Mouse (Mus musculus): Measurements from ENCODE around the gene Gfra4. TPM values are rescaled to one million over a fixed set of nuclear protein-coding genes. Genes with fewer than 3 reads are reported as not detected.

Gfra4 gene
- polyA plus RNA-seq, 1 experiment from 2014 or later: 2.8 TPM

- Histone ChIP-seq H3K4me2 (peak overlapping the region; percentile 33), H3K9ac (peak overlapping the region; percentile 5; the same call in 1 of the 2 replicates), H3K4me1 (replicated peaks) (peaks cover 52% of the 10 kb centered on the region), H3K4me3 (no peak overlapping the region), H3K36me3 (no peaks in the 10 kb centered on the region), H3K27ac (peak overlapping the region; percentile 65), H3K9me3 (replicated peaks) (no peaks in the 10 kb centered on the region), H3K27me3 (peaks cover 35% of the 10 kb centered on the region)
- peak; percentile 34; the same call in 1 of the 2 replicates for ATAC-seq (replicated peaks; ENCODE audit: insufficient number of reproducible peaks, insufficient read depth, low FRiP score, low read depth)
- WGBS: 26% methylated on average over 5 of the region's 5 CpGs
Observed at GRCm38 (mm10) chr2:131061607-131062006, 18.7 kb upstream of the Gfra4 start.

GRCm38 (mm10) chr2:131060784-131061183, 17.9 kb upstream of the Gfra4 start:
- peaks cover 37% of the 10 kb centered on the region for H3K27me3 ChIP-seq
- no peak overlapping the region; the same call in 1 of the 2 replicates for H3K9ac ChIP-seq
- H3K27ac ChIP-seq: peak overlapping the region; percentile 65
- H3K4me3 ChIP-seq: no peak overlapping the region
- H3K36me3 ChIP-seq: no peaks in the 10 kb centered on the region
- H3K9me3 ChIP-seq (replicated peaks): no peaks in the 10 kb centered on the region
- peaks cover 60% of the 10 kb centered on the region for H3K4me1 ChIP-seq (replicated peaks)
- 54% methylated on average over 6 of the region's 6 CpGs for WGBS
- peak overlapping the region; percentile 33; the same call in 1 of the 2 replicates for H3K4me2 ChIP-seq
- no peak for ATAC-seq (replicated peaks; ENCODE audit: insufficient number of reproducible peaks, insufficient read depth, low FRiP score, low read depth)

GRCm38 (mm10) chr2:131059781-131060540, 17.1 kb upstream of the Gfra4 start:
- H3K9me3 ChIP-seq (replicated peaks): no peaks in the 10 kb centered on the region
- H3K27me3 ChIP-seq: peaks cover 38% of the 10 kb centered on the region
- peaks cover 67% of the 10 kb centered on the region for H3K4me1 ChIP-seq (replicated peaks)
- H3K9ac ChIP-seq: no peak overlapping the region
- H3K4me3 ChIP-seq: no peak overlapping the region
- ATAC-seq (replicated peaks; ENCODE audit: insufficient number of reproducible peaks, insufficient read depth, low FRiP score, low read depth): no peak
- WGBS: 60% methylated on average over 9 of the region's 9 CpGs
- H3K4me2 ChIP-seq: no peak overlapping the region
- H3K27ac ChIP-seq: peak overlapping the region; percentile 72
- no peaks in the 10 kb centered on the region for H3K36me3 ChIP-seq

- Histone ChIP-seq H3K9me3 (replicated peaks) (no peaks in the 10 kb centered on the region), H3K4me1 (replicated peaks) (peaks cover 73% of the 10 kb centered on the region), H3K36me3 (no peaks in the 10 kb centered on the region), H3K4me2 (no peak overlapping the region), H3K4me3 (no peak overlapping the region), H3K27me3 (peaks cover 38% of the 10 kb centered on the region), H3K9ac (no peak overlapping the region), H3K27ac (peak overlapping the region; percentile 72)
- WGBS: 9% methylated on average over 1 of the region's 1 CpGs
- ATAC-seq (replicated peaks; ENCODE audit: insufficient number of reproducible peaks, insufficient read depth, low FRiP score, low read depth): no peak
Observed at GRCm38 (mm10) chr2:131059377-131059776, 16.5 kb upstream of the Gfra4 start.

- H3K9me3 ChIP-seq (replicated peaks): no peaks in the 10 kb centered on the region
- no peak overlapping the region for H3K4me2 ChIP-seq
- H3K27me3 ChIP-seq: peaks cover 38% of the 10 kb centered on the region
- no peaks in the 10 kb centered on the region for H3K36me3 ChIP-seq
- H3K27ac ChIP-seq: no peak overlapping the region
- H3K4me3 ChIP-seq: no peak overlapping the region
- peaks cover 79% of the 10 kb centered on the region for H3K4me1 ChIP-seq (replicated peaks)
- 90% methylated on average over 8 of the region's 8 CpGs for WGBS
- H3K9ac ChIP-seq: no peak overlapping the region
- ATAC-seq (replicated peaks; ENCODE audit: insufficient number of reproducible peaks, insufficient read depth, low FRiP score, low read depth): no peak
Observed at GRCm38 (mm10) chr2:131058672-131059071, 15.8 kb upstream of the Gfra4 start.

GRCm38 (mm10) chr2:131056191-131056590, 13.3 kb upstream of the Gfra4 start:
- H3K9ac ChIP-seq: no peak overlapping the region
- H3K4me3 ChIP-seq: no peak overlapping the region
- H3K27ac ChIP-seq: no peak overlapping the region
- WGBS: 4% methylated on average over 10 of the region's 10 CpGs
- H3K27me3 ChIP-seq: peaks cover 48% of the 10 kb centered on the region
- peaks cover 59% of the 10 kb centered on the region for H3K4me1 ChIP-seq (replicated peaks)
- peak overlapping the region; percentile 19 for H3K4me2 ChIP-seq
- H3K36me3 ChIP-seq: no peaks in the 10 kb centered on the region
- ATAC-seq (replicated peaks; ENCODE audit: insufficient number of reproducible peaks, insufficient read depth, low FRiP score, low read depth): 0 out of 2 replicates have a peak, but pooled peaks have one; percentile 8
- no peaks in the 10 kb centered on the region for H3K9me3 ChIP-seq (replicated peaks)

- peaks cover 54% of the 10 kb centered on the region for H3K4me1 ChIP-seq (replicated peaks)
Observed at GRCm38 (mm10) chr2:131055631-131056030, 12.7 kb upstream of the Gfra4 start.

GRCm38 (mm10) chr2:131054646-131055264, 11.9 kb upstream of the Gfra4 start:
- Histone ChIP-seq H3K4me3 (peak overlapping the region; percentile 33), H3K4me1 (replicated peaks) (peaks cover 45% of the 10 kb centered on the region), H3K9ac (no peak overlapping the region), H3K36me3 (no peaks in the 10 kb centered on the region), H3K4me2 (peak overlapping the region; percentile 58), H3K27me3 (peaks cover 53% of the 10 kb centered on the region), H3K27ac (no peak overlapping the region), H3K9me3 (replicated peaks) (no peaks in the 10 kb centered on the region)
- ATAC-seq (replicated peaks; ENCODE audit: insufficient number of reproducible peaks, insufficient read depth, low FRiP score, low read depth): no peak
- 3% methylated on average over 21 of the region's 21 CpGs for WGBS

More at GRCm38 (mm10) chr2:131055631-131056030, 12.7 kb upstream of the Gfra4 start:
- H3K36me3 ChIP-seq: no peaks in the 10 kb centered on the region
- 6% methylated on average over 10 of the region's 10 CpGs for WGBS
- H3K27ac ChIP-seq: no peak overlapping the region
- no peak overlapping the region for H3K9ac ChIP-seq
- ATAC-seq (replicated peaks; ENCODE audit: insufficient number of reproducible peaks, insufficient read depth, low FRiP score, low read depth): no peak
- H3K27me3 ChIP-seq: peaks cover 53% of the 10 kb centered on the region
- peak overlapping the region; percentile 58 for H3K4me2 ChIP-seq
- no peak overlapping the region for H3K4me3 ChIP-seq
- H3K9me3 ChIP-seq (replicated peaks): no peaks in the 10 kb centered on the region

GRCm38 (mm10) chr2:131053851-131054645, 11.2 kb upstream of the Gfra4 start:
- no peaks in the 10 kb centered on the region for H3K9me3 ChIP-seq (replicated peaks)
- peaks cover 38% of the 10 kb centered on the region for H3K4me1 ChIP-seq (replicated peaks)
- no peaks in the 10 kb centered on the region for H3K36me3 ChIP-seq
- peak overlapping the region; percentile 58 for H3K4me2 ChIP-seq
- peak overlapping the region; percentile 33 for H3K4me3 ChIP-seq
- H3K27ac ChIP-seq: no peak overlapping the region
- no peak for ATAC-seq (replicated peaks; ENCODE audit: insufficient number of reproducible peaks, insufficient read depth, low FRiP score, low read depth)
- 3% methylated on average over 45 of the region's 45 CpGs for WGBS
- H3K9ac ChIP-seq: no peak overlapping the region
- peaks cover 53% of the 10 kb centered on the region for H3K27me3 ChIP-seq

GRCm38 (mm10) chr2:131052862-131053418, 10.1 kb upstream of the Gfra4 start:
- no peak overlapping the region for H3K4me2 ChIP-seq
- ATAC-seq (replicated peaks; ENCODE audit: insufficient number of reproducible peaks, insufficient read depth, low FRiP score, low read depth): no peak
- H3K4me1 ChIP-seq (replicated peaks): peaks cover 34% of the 10 kb centered on the region
- H3K27ac ChIP-seq: no peak overlapping the region
- WGBS: 78% methylated on average over 6 of the region's 6 CpGs
- H3K27me3 ChIP-seq: peaks cover 54% of the 10 kb centered on the region
- no peaks in the 10 kb centered on the region for H3K9me3 ChIP-seq (replicated peaks)
- no peaks in the 10 kb centered on the region for H3K36me3 ChIP-seq
- no peak overlapping the region for H3K4me3 ChIP-seq
- no peak overlapping the region for H3K9ac ChIP-seq

- H3K36me3 ChIP-seq: no peaks in the 10 kb centered on the region
- WGBS: 66% methylated on average over 5 of the region's 5 CpGs
- no peak for ATAC-seq (replicated peaks; ENCODE audit: insufficient number of reproducible peaks, insufficient read depth, low FRiP score, low read depth)
- no peak overlapping the region for H3K4me3 ChIP-seq
- no peaks in the 10 kb centered on the region for H3K9me3 ChIP-seq (replicated peaks)
- H3K9ac ChIP-seq: no peak overlapping the region
- H3K27ac ChIP-seq: no peak overlapping the region
- no peak overlapping the region for H3K4me2 ChIP-seq
- peaks cover 57% of the 10 kb centered on the region for H3K27me3 ChIP-seq
- peaks cover 34% of the 10 kb centered on the region for H3K4me1 ChIP-seq (replicated peaks)
Observed at GRCm38 (mm10) chr2:131052043-131052442, 9.2 kb upstream of the Gfra4 start.
